Mouse (Mus musculus) limb, embryonic 14.5 days (tissue): ENCODE measurements around the gene Rhox3h. TPM values are rescaled to one million over a fixed set of nuclear protein-coding genes. Genes with fewer than 3 reads are reported as not detected.
"Not testable (repeated sequence)": the region's sequence is repeated elsewhere in the genome, so short reads cannot be mapped to it uniquely, and the experiment has no call there.

ENCODE experiments used
- ATAC-seq: fragments of 200-750 bp; cut with Nextera tagmentation; 2 replicates; pipeline ENCODE4 v1.8.0; 2017; ENCODE audit warnings: low read depth, moderate number of reproducible peaks, moderate TSS enrichment; ENCODE audit not compliant: low FRiP score
- DNase-seq: peaks from one replicate; pipeline ENCODE4 v3.0.0-alpha.2; 2015; ENCODE audit warnings: low spot score
- H3K27ac ChIP-seq: fragments of 300-500 bp; sonication (generic); replicated peaks from 2 replicates; pipeline ENCODE4 v1.5.1; 2014; ENCODE audit warnings: low read depth, mild to moderate bottlenecking, low read length, moderate library complexity, mixed read lengths
- H3K27me3 ChIP-seq: fragments of 300-500 bp; sonication (generic); 2 replicates; pipeline ENCODE4 v1.6.1; 2014; ENCODE audit warnings: low read length, mixed read lengths; ENCODE audit not compliant: control insufficient read depth, insufficient read depth
- H3K36me3 ChIP-seq: fragments of 300-500 bp; sonication (generic); 2 replicates; pipeline ENCODE4 v1.6.1; 2014; ENCODE audit warnings: mild to moderate bottlenecking, low read length, moderate library complexity, mixed read lengths; ENCODE audit not compliant: control insufficient read depth, insufficient read depth
- H3K4me1 ChIP-seq: fragments of 300-500 bp; sonication (generic); 2 replicates; pipeline ENCODE4 v1.6.1; 2014; ENCODE audit warnings: antibody characterized with exemption, low read length, mixed read lengths; ENCODE audit not compliant: control insufficient read depth, insufficient read depth
- H3K4me2 ChIP-seq: fragments of 300-500 bp; sonication (generic); replicated peaks from 2 replicates; pipeline ENCODE4 v1.6.1; 2014; ENCODE audit warnings: low read depth, mild to moderate bottlenecking, low read length, moderate library complexity; ENCODE audit not compliant: severe bottlenecking
- H3K4me3 ChIP-seq: fragments of 300-500 bp; sonication (generic); replicated peaks from 2 replicates; pipeline ENCODE4 v1.5.1; 2014; ENCODE audit warnings: low read length
- H3K9ac ChIP-seq: fragments of 300-500 bp; sonication (generic); 2 replicates; pipeline ENCODE4 v1.6.1; 2014; ENCODE audit warnings: mild to moderate bottlenecking, low read depth, low read length, moderate library complexity; ENCODE audit not compliant: severe bottlenecking
- H3K9me3 ChIP-seq: fragments of 300-500 bp; sonication (generic); 2 replicates; pipeline ENCODE4 v1.6.1; 2016; ENCODE audit warnings: low read length; ENCODE audit not compliant: control insufficient read depth
- POLR2A ChIP-seq: fragments of 200-500 bp; IDR thresholded peaks from 2 replicates; pipeline ENCODE4 v1.8.0; 2012; ENCODE audit warnings: inconsistent platforms, mild to moderate bottlenecking, moderate library complexity, borderline replicate concordance; ENCODE audit not compliant: insufficient read depth, insufficient read length; ENCODE audit errors: extremely low read depth
- WGBS: fragments of 180-500 bp; shearing (Covaris S2); extraction: QIAGEN DNeasy Blood & Tissue Kit; methylation state at CpG from one replicate; pipeline ENCODE4 v1.1.7; 2014; 5-methylcytosine and 5-hydroxymethylcytosine counted together
- polyA plus RNA-seq, 2 experiments: library from polyadenylated mRNA; depleted of rRNA in 1 of 2; stranded (reverse) in 1 of 2; unstranded in 1 of 2; fragments of >200 nt; fragmentation: Nextera tagmentation in 1 of 2; extraction: Ambion mirVana in 1 of 2; gene quantifications; 2 replicates each; pipeline versions ENCODE4 v1.2.1 to v1.2.3; 2012 to 2014

Gene Rhox3h
- polyA plus RNA-seq (2012; rRNA removed) (not detected in 2 replicates), polyA plus RNA-seq (2014; fragmentation: Nextera tagmentation; extraction: Ambion mirVana) (not detected in 2 replicates)

- not testable (repeated sequence) for H3K9me3 ChIP-seq, H3K27ac ChIP-seq, H3K27me3 ChIP-seq, H3K4me1 ChIP-seq, H3K36me3 ChIP-seq, ATAC-seq, H3K4me3 ChIP-seq, DNase-seq, H3K4me2 ChIP-seq, H3K9ac ChIP-seq
- no CpG with 5 or more reads among the region's 3 CpGs for WGBS
Measured at GRCm38 (mm10) chrX:37668664-37669063, at the start of gene Rhox3h. TSS of gene Rhox3h (minus strand) at chrX:37668764.

- WGBS: 66% methylated on average over 3 of the region's 3 CpGs
- no peak for TF ChIP-seq POLR2A
- H3K27ac ChIP-seq: no peak overlapping the region
Measured at GRCm38 (mm10) chrX:37701821-37702387, 33.3 kb upstream of the Rhox3h start.

GRCm38 (mm10) chrX:37692261-37692660, 23.7 kb upstream of the Rhox3h start:
- DNase-seq: no peak
- no peaks in the 10 kb centered on the region for H3K9me3 ChIP-seq
- WGBS: 72% methylated on average over 2 of the region's 2 CpGs

More at GRCm38 (mm10) chrX:37701821-37702387, 33.3 kb upstream of the Rhox3h start:
- H3K4me3 ChIP-seq: no peak overlapping the region
- no peaks in the 10 kb centered on the region for H3K4me1 ChIP-seq
- H3K9ac ChIP-seq: no peak overlapping the region
- H3K27me3 ChIP-seq: no peaks in the 10 kb centered on the region
- H3K36me3 ChIP-seq: no peaks in the 10 kb centered on the region
- H3K4me2 ChIP-seq: no peak overlapping the region
- ATAC-seq (no peak), DNase-seq (no peak)
- no peaks in the 10 kb centered on the region for H3K9me3 ChIP-seq

GRCm38 (mm10) chrX:37683031-37683715, 14.6 kb upstream of the Rhox3h start:
- no peak for TF ChIP-seq POLR2A
- Histone ChIP-seq H3K4me1 (no peaks in the 10 kb centered on the region), H3K36me3 (no peaks in the 10 kb centered on the region), H3K27ac (no peak overlapping the region), H3K4me3 (no peak overlapping the region), H3K4me2 (no peak overlapping the region), H3K27me3 (no peaks in the 10 kb centered on the region), H3K9me3 (no peaks in the 10 kb centered on the region), H3K9ac (no peak overlapping the region)
- ATAC-seq: no peak
- WGBS: 83% methylated on average over 24 of the region's 24 CpGs
- no peak for DNase-seq

More at GRCm38 (mm10) chrX:37692261-37692660, 23.7 kb upstream of the Rhox3h start:
- Histone ChIP-seq H3K27me3 (no peaks in the 10 kb centered on the region), H3K27ac (no peak overlapping the region), H3K4me1 (no peaks in the 10 kb centered on the region), H3K9ac (no peak overlapping the region), H3K4me2 (no peak overlapping the region), H3K36me3 (no peaks in the 10 kb centered on the region), H3K4me3 (no peak overlapping the region)
- ATAC-seq: no peak
- TF ChIP-seq POLR2A: no peak

GRCm38 (mm10) chrX:37673177-37673576, 4.6 kb upstream of the Rhox3h start, which contains the start of gene Rhox2h:
TSS of gene Rhox2h (minus strand) at chrX:37673277.
- H3K9ac ChIP-seq, H3K4me3 ChIP-seq, H3K27ac ChIP-seq, H3K27me3 ChIP-seq, H3K4me1 ChIP-seq, H3K4me2 ChIP-seq, ATAC-seq, DNase-seq, H3K9me3 ChIP-seq, H3K36me3 ChIP-seq: not testable (repeated sequence)
- WGBS: 90% methylated on average over 8 of the region's 8 CpGs

- H3K9me3 ChIP-seq, ATAC-seq: not testable (repeated sequence)
Measured at GRCm38 (mm10) chrX:37651227-37651626, 17.3 kb downstream of the Rhox3h start, which contains the start of gene Rhox4g. TSS of gene Rhox4g (minus strand) at chrX:37651327.

GRCm38 (mm10) chrX:37643370-37643769, 25.2 kb downstream of the Rhox3h start, which contains the start of gene Rhox2g:
TSS of gene Rhox2g (minus strand) at chrX:37643470.
- WGBS: 89% methylated on average over 6 of the region's 6 CpGs
- DNase-seq, H3K4me1 ChIP-seq, H3K4me2 ChIP-seq, H3K9ac ChIP-seq, H3K36me3 ChIP-seq, H3K27me3 ChIP-seq, H3K27ac ChIP-seq, H3K9me3 ChIP-seq, ATAC-seq, H3K4me3 ChIP-seq: not testable (repeated sequence)

More at GRCm38 (mm10) chrX:37651227-37651626, 17.3 kb downstream of the Rhox3h start, which contains the start of gene Rhox4g:
- not testable (repeated sequence) for H3K27ac ChIP-seq, H3K27me3 ChIP-seq, H3K4me1 ChIP-seq, DNase-seq, H3K4me3 ChIP-seq, H3K36me3 ChIP-seq, H3K9ac ChIP-seq, H3K4me2 ChIP-seq
- 93% methylated on average over 16 of the region's 20 CpGs for WGBS

- H3K36me3 ChIP-seq, H3K4me2 ChIP-seq, H3K9me3 ChIP-seq, H3K4me3 ChIP-seq, ATAC-seq, H3K27ac ChIP-seq, H3K4me1 ChIP-seq, DNase-seq, H3K27me3 ChIP-seq, H3K9ac ChIP-seq: not testable (repeated sequence)
- WGBS: 86% methylated on average over 2 of the region's 2 CpGs
Measured at GRCm38 (mm10) chrX:37628512-37628911, 40.1 kb downstream of the Rhox3h start, which contains the start of gene Rhox3g. TSS of gene Rhox3g (minus strand) at chrX:37628612.
